Mouse (Mus musculus) cerebellum, adult 2 months (tissue): ENCODE measurements around the gene Gtf2f2.

ENCODE experiments used
- CTCF ChIP-seq: fragments of 200-500 bp; IDR thresholded peaks from 2 replicates; pipeline ENCODE4 v1.5.1; 2011; ENCODE audit warnings: low read depth, mild to moderate bottlenecking, control low read depth, low read length, moderate library complexity, borderline replicate concordance; ENCODE audit not compliant: insufficient read depth
- POLR2A ChIP-seq: fragments of 200-500 bp; IDR thresholded peaks from 2 replicates; pipeline ENCODE4 v1.6.1; 2011; ENCODE audit warnings: low read length, control low read depth, borderline replicate concordance; ENCODE audit not compliant: insufficient read depth

GRCm38 (mm10) chr14:75903131-75903530, 107.5 kb downstream of the Gtf2f2 start:
- TF ChIP-seq CTCF = no peak
- no peak for TF ChIP-seq POLR2A
